ENCODE assay signal across 14 mouse cellular contexts in the genomic region with DNA sequence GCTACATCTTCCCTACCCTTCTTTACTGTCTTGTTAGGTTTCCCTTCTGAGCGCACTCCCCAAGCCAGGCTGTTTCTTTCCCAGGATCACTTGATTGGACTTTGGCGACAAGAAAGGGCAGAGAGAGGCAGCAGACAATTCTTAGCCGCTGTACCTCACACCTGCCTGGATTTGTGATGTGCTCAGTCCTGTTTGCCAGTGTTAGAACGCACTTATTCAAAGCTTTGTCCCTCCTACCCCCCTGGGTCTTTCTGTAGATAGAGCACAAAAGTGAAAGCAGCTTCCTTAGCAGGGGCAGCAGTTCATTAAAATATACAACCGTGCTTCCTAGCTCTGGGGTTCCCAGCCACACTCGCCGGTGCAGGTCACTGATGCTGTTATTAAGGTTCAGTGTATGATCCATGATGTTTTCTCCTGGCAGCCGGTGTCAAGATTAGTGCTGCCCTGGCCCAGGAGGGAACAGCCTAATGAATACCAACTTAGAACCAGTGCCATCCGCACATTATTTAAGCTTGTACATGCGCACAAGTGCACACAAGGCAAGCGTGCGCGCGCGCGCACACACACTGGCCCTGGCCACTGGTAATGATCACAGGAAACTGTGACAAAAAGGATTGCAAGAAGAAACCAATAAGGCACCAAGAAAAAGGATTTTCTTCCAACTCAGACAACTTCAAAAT. TPM values are rescaled to one million over a fixed set of nuclear protein-coding genes. Genes with fewer than 3 reads are reported as not detected.
DNase-seq lines count a peak whose midpoint lies in the region; ATAC-seq and TF ChIP-seq lines count a peak whose summit lies in the region.
"Had no signal": no experiment of that assay in that cellular context is flagged by ENCODE, and none has a peak within 500 bp of the region (broad histone marks: within the 10 kb centered on the region; RNA-seq: fewer than 3 reads in every experiment).

No protein-coding gene starts in this region.

- no peak for DNase-seq in heart, postnatal 25 days (ENCODE audit: low spot score)
- peak; percentile 73 for DNase-seq in ES-CJ7 (ENCODE audit: low read depth, low spot score)
- peak; percentile 42 for DNase-seq in brain, embryonic 14.5 days (ENCODE audit: low read depth)
- DNase-seq in cerebellum, adult 2 months: no peak
- no peak for DNase-seq in kidney, postnatal 36 days
- DNase-seq in left cerebral cortex, postnatal 4 days: no peak
- DNase-seq: cerebellum, postnatal 36 days; thymus, postnatal 14 days had no signal

- TF ChIP-seq POLR2A in brain, embryonic 14.5 days (IDR thresholded peaks at IDR 0.05; ENCODE audit: borderline replicate concordance, extremely low read depth, insufficient read depth, insufficient read length, poor library complexity, severe bottlenecking): no peak
- no peak for TF ChIP-seq POLR2A in cerebellum, adult 2 months (IDR thresholded peaks at IDR 0.05; ENCODE audit: borderline replicate concordance, insufficient read depth, low read length)

- no peak for TF ChIP-seq CTCF in brain, embryonic 14.5 days (IDR thresholded peaks at IDR 0.05; ENCODE audit: borderline replicate concordance, extremely low read depth, insufficient read depth, insufficient read length)
- no peak for TF ChIP-seq CTCF in cerebellum, adult 2 months (IDR thresholded peaks at IDR 0.05; ENCODE audit: borderline replicate concordance, insufficient read depth, low read depth, low read length)

- H3K36me3 ChIP-seq in heart, embryonic 16.5 days (ENCODE audit: control insufficient read depth, insufficient read depth): no peaks in the 10 kb centered on the region
- H3K36me3 ChIP-seq in neural tube, embryonic 15.5 days: no peaks in the 10 kb centered on the region
- H3K36me3 ChIP-seq: embryonic facial prominence, embryonic 12.5 days; limb, embryonic 15.5 days had no signal

- H3K9ac ChIP-seq in heart, embryonic 16.5 days (ENCODE audit: low read length): peak overlapping the region; percentile 31; the same call in 1 of the 2 replicates
- H3K9ac ChIP-seq in neural tube, embryonic 15.5 days (replicated peaks): no peak overlapping the region
- H3K9ac ChIP-seq: embryonic facial prominence, embryonic 12.5 days; limb, embryonic 15.5 days had no signal

- H3K9me3 ChIP-seq in heart, embryonic 16.5 days (replicated peaks; ENCODE audit: control insufficient read depth, low read length): no peaks in the 10 kb centered on the region
- H3K9me3 ChIP-seq in neural tube, embryonic 15.5 days (replicated peaks): no peaks in the 10 kb centered on the region
- H3K9me3 ChIP-seq: embryonic facial prominence, embryonic 12.5 days; limb, embryonic 15.5 days had no signal

- no peak overlapping the region for H3K4me3 ChIP-seq in heart, embryonic 16.5 days (ENCODE audit: low read length)
- no peak overlapping the region for H3K4me3 ChIP-seq in neural tube, embryonic 15.5 days (replicated peaks)
- H3K4me3 ChIP-seq in cerebellum, adult 2 months (replicated peaks; ENCODE audit: insufficient read depth, low read depth, low read length): no peak overlapping the region
- H3K4me3 ChIP-seq: embryonic facial prominence, embryonic 12.5 days; limb, embryonic 15.5 days had no signal

- peaks cover 32% of the 10 kb centered on the region for H3K4me1 ChIP-seq in heart, embryonic 16.5 days (ENCODE audit: control insufficient read depth, insufficient read depth, low read length)
- H3K4me1 ChIP-seq in neural tube, embryonic 15.5 days: peaks cover 16% of the 10 kb centered on the region
- H3K4me1 ChIP-seq in cerebellum, adult 2 months (ENCODE audit: control insufficient read depth, insufficient read depth, low read length): peaks cover 10% of the 10 kb centered on the region

- H3K27me3 ChIP-seq in heart, embryonic 16.5 days (ENCODE audit: control insufficient read depth, insufficient read depth, low read length): peaks cover 6% of the 10 kb centered on the region
- peaks cover 48% of the 10 kb centered on the region for H3K27me3 ChIP-seq in neural tube, embryonic 15.5 days (replicated peaks)
- H3K27me3 ChIP-seq in cerebellum, adult 2 months (ENCODE audit: control insufficient read depth, insufficient read depth, low read length): no peaks in the 10 kb centered on the region

- ATAC-seq in heart, embryonic 16.5 days (replicated peaks; ENCODE audit: extremely low read depth, insufficient read depth, low FRiP score): no peak
- no peak for ATAC-seq in neural tube, embryonic 15.5 days (ENCODE audit: low FRiP score)
- ATAC-seq: hindbrain, embryonic 16.5 days; midbrain, embryonic 16.5 days had no signal

- 78% methylated on average over 16 of the region's 16 CpGs for WGBS in heart, embryonic 16.5 days
- 59% methylated on average over 16 of the region's 16 CpGs for WGBS in neural tube, embryonic 15.5 days
- WGBS in cerebellum, adult 2 months: 82% methylated on average over 16 of the region's 16 CpGs

- H3K27ac ChIP-seq in heart, embryonic 16.5 days (ENCODE audit: low read length): no peak overlapping the region
- H3K27ac ChIP-seq in neural tube, embryonic 15.5 days (replicated peaks): no peak overlapping the region
- H3K27ac ChIP-seq in cerebellum, adult 2 months (ENCODE audit: insufficient read depth, low read length): no peak overlapping the region
- H3K27ac ChIP-seq: embryonic facial prominence, embryonic 12.5 days; limb, embryonic 15.5 days had no signal

- no peak overlapping the region for H3K4me2 ChIP-seq in heart, embryonic 16.5 days (ENCODE audit: low read depth, low read length)
- 0 out of 2 replicates have a peak overlapping the region, but pooled peaks have one; percentile 2 for H3K4me2 ChIP-seq in neural tube, embryonic 15.5 days
- H3K4me2 ChIP-seq: embryonic facial prominence, embryonic 12.5 days; limb, embryonic 15.5 days had no signal

- intact Hi-C loops in heart, postnatal 25 days (cut with DNase I): no loop called here
- intact Hi-C loops in left cerebral cortex, postnatal 4 days (cut with DNase I): loop anchor here (10.0 kb wide), 1 partner anchor 253 kb away; no protein-coding TSS in a partner anchor

RNA-seq across cellular contexts. Expression of a gene that starts 6.1 kb away (rescaled TPM):
- polyA plus RNA-seq in heart, embryonic 16.5 days (2015; fragmentation: Nextera tagmentation; extraction: Ambion mirVana): 1.8 and 1.9 TPM in 2 replicates
- 1 to 10 TPM; 4.0 to 5.8 TPM for total RNA-seq in heart, postnatal 25 days (2021)
- polyA plus RNA-seq in brain, embryonic 14.5 days (2012; rRNA removed): 1.7 and 1.9 TPM in 2 replicates
- polyA plus RNA-seq in neural tube, embryonic 15.5 days (2015; fragmentation: Nextera tagmentation; extraction: Ambion mirVana): 0.26 and 0.74 TPM in 2 replicates
- 0.98 and 1.0 TPM in 2 replicates for polyA plus RNA-seq in cerebellum, adult 2 months (2012; rRNA removed)
- total RNA-seq in left cerebral cortex, postnatal 4 days (2021): 1 to 10 TPM; 1.0 to 1.1 TPM

RNA-seq across cellular contexts. Expression of a gene that starts 41.2 kb away (rescaled TPM):
- 3.2 and 3.9 TPM in 2 replicates for polyA plus RNA-seq in heart, embryonic 16.5 days (2015; fragmentation: Nextera tagmentation; extraction: Ambion mirVana)
- total RNA-seq in heart, postnatal 25 days (2021): 10 to 100 TPM; 16.9 to 17.6 TPM
- polyA plus RNA-seq in brain, embryonic 14.5 days (2012; rRNA removed): 39.5 TPM in 2 replicates
- 3.7 and 3.9 TPM in 2 replicates for polyA plus RNA-seq in neural tube, embryonic 15.5 days (2015; fragmentation: Nextera tagmentation; extraction: Ambion mirVana)
- 17.4 and 19.1 TPM in 2 replicates for polyA plus RNA-seq in cerebellum, adult 2 months (2012; rRNA removed)
- 10 to 100 TPM; 30.6 to 33.1 TPM for total RNA-seq in left cerebral cortex, postnatal 4 days (2021)

Comparison
In these comparisons a context has a peak if more than half of its experiments do, and no peak if none do; other contexts are left out.
1. DNase-seq: peak in ES-CJ7 (single experiment) and brain, embryonic 14.5 days (single experiment); none in heart, postnatal 25 days (single experiment), cerebellum, adult 2 months (0 of 2), kidney, postnatal 36 days (0 of 2) and left cerebral cortex, postnatal 4 days (single experiment).